Mouse (Mus musculus): ENCODE results near the gene Acsf3. TPM values are rescaled to one million over a fixed set of nuclear protein-coding genes. Genes with fewer than 3 reads are reported as not detected.

Gene Acsf3
- polyA plus RNA-seq, 1 experiment from 2014 or later, result 14.7 TPM

DNA sequence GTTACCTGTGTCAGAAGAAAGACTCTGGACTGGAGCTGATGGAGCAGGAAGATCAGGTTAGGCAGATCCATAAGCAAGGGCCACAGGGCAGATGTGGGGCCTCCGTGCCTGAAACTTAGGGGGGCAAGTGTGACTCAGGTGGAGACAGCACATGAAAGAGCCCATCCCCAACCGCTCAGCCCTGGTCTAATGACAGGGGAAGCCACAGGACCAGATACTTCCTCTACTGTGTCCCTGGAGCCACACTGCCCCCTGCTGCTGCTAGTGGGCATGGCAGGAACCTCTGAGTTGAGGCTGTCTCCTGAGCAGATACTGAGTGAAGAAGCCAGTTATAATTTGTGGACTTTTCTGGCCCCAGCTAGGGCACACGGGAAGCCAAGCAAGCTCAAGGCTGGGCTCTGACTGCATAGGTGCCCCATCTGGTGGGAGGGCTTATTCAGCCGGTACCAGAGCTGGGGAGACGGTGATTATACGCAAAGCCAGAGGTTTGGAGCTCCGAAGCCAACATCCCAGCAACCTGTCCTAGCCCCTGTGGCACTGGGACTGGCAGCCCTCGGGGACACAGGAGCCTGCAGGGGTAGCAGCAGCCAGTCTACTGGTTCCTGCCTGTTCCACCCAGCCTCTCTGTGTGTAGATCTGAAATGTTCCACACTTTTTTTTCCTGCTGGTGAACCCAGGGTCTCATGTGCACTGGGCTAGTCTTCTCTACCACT is 55.2 kb downstream of the Acsf3 start:
- ATAC-seq (ENCODE audit: low FRiP score, low TSS enrichment) (peak; percentile 76), DNase-seq (ENCODE audit: low spot score) (peak; percentile 89)
- TF ChIP-seq EP300 (optimal IDR thresholded peaks at IDR 0.05), result no peak
- peak; percentile 99 for TF ChIP-seq CTCF (IDR thresholded peaks at IDR 0.05; ENCODE audit: low read depth)
- 43% methylated on average over 8 of the region's 8 CpGs for WGBS
- H3K36me3 ChIP-seq (ENCODE audit: control insufficient read depth, insufficient read depth, low read length), result no peaks in the 10 kb centered on the region
- no peak overlapping the region for H3K9ac ChIP-seq (ENCODE audit: low read length)
- H3K4me1 ChIP-seq (replicated peaks; ENCODE audit: control insufficient read depth, insufficient read depth), result no peaks in the 10 kb centered on the region
- no peaks in the 10 kb centered on the region for H3K27me3 ChIP-seq (ENCODE audit: control insufficient read depth, insufficient read depth, low read length)
- no peak overlapping the region for H3K4me3 ChIP-seq (ENCODE audit: low read depth, low read length)
- H3K4me2 ChIP-seq (replicated peaks; ENCODE audit: low read depth), result no peak overlapping the region
- no peaks in the 10 kb centered on the region for H3K9me3 ChIP-seq (ENCODE audit: control insufficient read depth, low read length)
- H3K27ac ChIP-seq (replicated peaks), result no peak overlapping the region

DNA sequence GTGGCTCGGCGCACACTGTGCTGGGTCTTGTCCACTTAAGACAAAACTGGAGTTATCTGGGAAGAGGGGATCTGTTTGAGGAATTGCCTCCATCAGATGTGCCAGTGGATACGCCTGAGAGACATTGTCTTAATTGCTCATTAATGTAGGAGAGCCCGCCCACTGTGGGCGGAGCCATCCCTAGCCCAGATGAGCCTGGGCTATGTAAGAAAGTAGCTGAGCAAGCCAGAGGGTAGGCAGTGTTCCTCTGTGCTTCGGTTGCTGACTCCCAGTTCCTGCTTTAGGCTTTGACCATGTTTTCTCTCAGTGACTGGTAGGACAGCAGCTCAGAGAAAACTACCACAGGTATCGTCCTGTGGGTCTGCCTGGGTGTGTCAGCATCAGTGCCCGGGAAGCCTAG is 59.1 kb downstream of the Acsf3 start:
- no peaks in the 10 kb centered on the region for H3K9me3 ChIP-seq (ENCODE audit: control insufficient read depth, low read length)
- no peaks in the 10 kb centered on the region for H3K4me1 ChIP-seq (replicated peaks; ENCODE audit: control insufficient read depth, insufficient read depth)
- 85% methylated on average over 8 of the region's 8 CpGs for WGBS
- H3K4me2 ChIP-seq (replicated peaks; ENCODE audit: low read depth), result no peak overlapping the region
- ATAC-seq (ENCODE audit: low FRiP score, low TSS enrichment) (no peak), DNase-seq (ENCODE audit: low spot score) (no peak)
- no peaks in the 10 kb centered on the region for H3K27me3 ChIP-seq (ENCODE audit: control insufficient read depth, insufficient read depth, low read length)
- H3K9ac ChIP-seq (ENCODE audit: low read length), result no peak overlapping the region
- H3K36me3 ChIP-seq (ENCODE audit: control insufficient read depth, insufficient read depth, low read length), result no peaks in the 10 kb centered on the region
- TF ChIP-seq CTCF (IDR thresholded peaks at IDR 0.05; ENCODE audit: low read depth), result no peak
- H3K27ac ChIP-seq (replicated peaks), result no peak overlapping the region
- H3K4me3 ChIP-seq (ENCODE audit: low read depth, low read length), result no peak overlapping the region

DNA sequence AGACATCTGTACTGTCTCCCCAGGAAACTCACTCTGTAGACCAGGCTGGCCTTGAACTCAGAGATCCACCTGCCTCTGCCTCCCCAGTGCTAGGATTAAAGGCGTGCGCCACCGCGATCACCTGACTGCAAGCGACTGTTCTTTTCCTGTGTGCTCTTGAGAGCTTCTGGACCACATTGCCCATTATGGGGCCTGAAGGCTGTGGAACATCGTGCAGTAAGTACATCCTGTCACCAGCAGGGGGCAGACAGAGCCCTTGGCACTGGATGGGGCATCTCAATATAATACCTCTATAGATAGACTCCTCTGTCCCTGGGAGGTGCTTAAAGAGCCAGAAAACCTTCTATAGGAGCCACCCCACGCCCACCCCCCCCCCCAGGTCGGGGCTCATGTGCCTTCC is 59.7 kb downstream of the Acsf3 start:
- Histone ChIP-seq H3K27me3 (ENCODE audit: control insufficient read depth, insufficient read depth, low read length) (no peaks in the 10 kb centered on the region), H3K36me3 (ENCODE audit: control insufficient read depth, insufficient read depth, low read length) (no peaks in the 10 kb centered on the region), H3K4me3 (ENCODE audit: low read depth, low read length) (no peak overlapping the region), H3K4me1 (replicated peaks; ENCODE audit: control insufficient read depth, insufficient read depth) (no peaks in the 10 kb centered on the region), H3K9ac (ENCODE audit: low read length) (no peak overlapping the region), H3K4me2 (replicated peaks; ENCODE audit: low read depth) (no peak overlapping the region), H3K27ac (replicated peaks) (no peak overlapping the region), H3K9me3 (ENCODE audit: control insufficient read depth, low read length) (no peaks in the 10 kb centered on the region)
- WGBS, result 30% methylated on average over 8 of the region's 8 CpGs
- DNase-seq (ENCODE audit: low spot score) (peak; percentile 80), ATAC-seq (ENCODE audit: low FRiP score, low TSS enrichment) (peak; percentile 74; the same call in 1 of the 2 replicates)
- TF ChIP-seq EP300 (optimal IDR thresholded peaks at IDR 0.05) (no peak), CTCF (IDR thresholded peaks at IDR 0.05; ENCODE audit: low read depth) (peak; percentile 89)

DNA sequence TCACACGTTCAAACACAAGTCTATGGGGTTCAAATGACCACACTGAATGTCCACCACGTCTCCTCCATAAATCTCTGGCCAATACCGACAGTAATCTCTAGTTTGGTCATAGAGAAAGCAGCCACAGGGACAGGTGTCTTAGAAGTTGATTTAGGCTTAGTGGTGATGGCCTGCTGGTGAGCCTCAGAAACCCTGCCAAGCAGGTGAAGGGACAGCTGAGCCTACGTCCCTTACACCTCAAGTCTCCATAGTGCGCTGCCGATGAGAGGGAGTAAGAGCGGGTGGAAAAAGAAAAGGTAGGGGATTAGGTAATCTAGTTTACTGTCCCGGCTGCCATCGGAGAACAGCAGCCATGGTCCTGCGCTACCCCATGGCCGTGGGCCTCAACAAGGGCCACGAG is 60.9 kb downstream of the Acsf3 start:
- DNase-seq (ENCODE audit: low spot score) (no peak), ATAC-seq (ENCODE audit: low FRiP score, low TSS enrichment) (no peak)
- no peak overlapping the region for H3K4me3 ChIP-seq (ENCODE audit: low read depth, low read length)
- no peaks in the 10 kb centered on the region for H3K9me3 ChIP-seq (ENCODE audit: control insufficient read depth, low read length)
- H3K27ac ChIP-seq (replicated peaks), result no peak overlapping the region
- no peak overlapping the region for H3K4me2 ChIP-seq (replicated peaks; ENCODE audit: low read depth)
- no peak overlapping the region for H3K9ac ChIP-seq (ENCODE audit: low read length)
- no peaks in the 10 kb centered on the region for H3K36me3 ChIP-seq (ENCODE audit: control insufficient read depth, insufficient read depth, low read length)
- TF ChIP-seq EP300 (optimal IDR thresholded peaks at IDR 0.05) (no peak), CTCF (IDR thresholded peaks at IDR 0.05; ENCODE audit: low read depth) (no peak)
- H3K27me3 ChIP-seq (ENCODE audit: control insufficient read depth, insufficient read depth, low read length), result no peaks in the 10 kb centered on the region
- no peaks in the 10 kb centered on the region for H3K4me1 ChIP-seq (replicated peaks; ENCODE audit: control insufficient read depth, insufficient read depth)
- 78% methylated on average over 12 of the region's 12 CpGs for WGBS

DNA sequence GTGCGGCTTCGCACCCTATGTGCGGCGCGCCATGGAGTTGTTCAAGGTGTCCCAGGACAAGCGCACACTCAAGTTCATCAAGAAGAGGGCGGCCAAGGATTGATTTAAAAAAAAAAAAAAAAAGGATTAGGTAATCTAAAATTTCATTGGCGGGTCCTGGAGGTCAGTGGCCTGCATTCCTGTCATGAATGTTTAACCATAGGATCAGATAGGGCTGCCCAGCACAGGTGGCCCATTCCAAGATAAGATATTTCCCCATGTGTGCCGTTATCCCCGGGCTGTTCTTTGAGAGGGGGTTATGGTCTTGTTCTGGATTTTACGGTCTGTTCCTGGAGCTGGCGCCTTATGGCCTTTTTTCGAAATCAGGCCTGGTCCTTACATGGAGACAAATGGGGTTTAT is 61.4 kb downstream of the Acsf3 start:
- Histone ChIP-seq H3K36me3 (ENCODE audit: control insufficient read depth, insufficient read depth, low read length) (no peaks in the 10 kb centered on the region), H3K27ac (replicated peaks) (no peak overlapping the region), H3K9me3 (ENCODE audit: control insufficient read depth, low read length) (no peaks in the 10 kb centered on the region), H3K27me3 (ENCODE audit: control insufficient read depth, insufficient read depth, low read length) (no peaks in the 10 kb centered on the region), H3K4me2 (replicated peaks; ENCODE audit: low read depth) (no peak overlapping the region), H3K9ac (ENCODE audit: low read length) (no peak overlapping the region), H3K4me1 (replicated peaks; ENCODE audit: control insufficient read depth, insufficient read depth) (no peaks in the 10 kb centered on the region), H3K4me3 (ENCODE audit: low read depth, low read length) (no peak overlapping the region)
- 69% methylated on average over 13 of the region's 13 CpGs for WGBS
- no peak for DNase-seq (ENCODE audit: low spot score)
- TF ChIP-seq EP300 (optimal IDR thresholded peaks at IDR 0.05) (no peak), CTCF (IDR thresholded peaks at IDR 0.05; ENCODE audit: low read depth) (no peak)
- ATAC-seq (ENCODE audit: low FRiP score, low TSS enrichment), result no peak

DNA sequence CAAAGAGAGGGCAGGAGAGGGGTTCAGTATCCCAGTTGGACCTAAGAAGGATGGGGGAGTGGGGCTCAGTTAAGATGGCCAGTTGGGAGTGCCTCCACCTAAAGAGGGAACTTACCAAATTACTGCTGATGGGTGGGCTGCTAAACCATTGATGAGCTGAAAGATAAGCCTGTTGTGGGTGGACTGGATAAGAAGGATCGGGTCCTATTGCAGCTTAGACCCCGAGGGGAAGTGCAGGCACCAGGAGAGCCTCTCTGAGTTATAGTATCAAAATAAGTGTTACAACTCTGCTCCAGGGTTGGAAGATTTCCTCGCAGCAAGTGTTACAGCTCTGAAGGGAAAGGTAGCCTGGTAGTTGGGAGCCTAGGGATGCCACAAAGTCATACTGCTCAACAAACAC is 68.9 kb downstream of the Acsf3 start:
- Histone ChIP-seq H3K27ac (replicated peaks) (no peak overlapping the region), H3K9ac (ENCODE audit: low read length) (no peak overlapping the region), H3K36me3 (ENCODE audit: control insufficient read depth, insufficient read depth, low read length) (no peaks in the 10 kb centered on the region), H3K4me1 (replicated peaks; ENCODE audit: control insufficient read depth, insufficient read depth) (no peaks in the 10 kb centered on the region), H3K27me3 (ENCODE audit: control insufficient read depth, insufficient read depth, low read length) (no peaks in the 10 kb centered on the region), H3K9me3 (ENCODE audit: control insufficient read depth, low read length) (no peaks in the 10 kb centered on the region), H3K4me3 (ENCODE audit: low read depth, low read length) (no peak overlapping the region), H3K4me2 (replicated peaks; ENCODE audit: low read depth) (no peak overlapping the region)
- 70% methylated on average over 3 of the region's 3 CpGs for WGBS
- TF ChIP-seq EP300 (optimal IDR thresholded peaks at IDR 0.05) (no peak), CTCF (IDR thresholded peaks at IDR 0.05; ENCODE audit: low read depth) (no peak)
- no peak for DNase-seq (ENCODE audit: low spot score)
- no peak for ATAC-seq (ENCODE audit: low FRiP score, low TSS enrichment)
